14 mouse cellular contexts compared by ENCODE assay signal in genomic region chr9:25573753-25574152, GRCm38 (mm10).
A peak's percentile ranks its signal among the peaks of the same experiment; 100 is the strongest.
DNase-seq lines count a peak whose midpoint lies in the region; ATAC-seq and TF ChIP-seq lines count a peak whose summit lies in the region.
"Had no signal": no experiment of that assay in that cellular context is flagged by ENCODE, and none has a peak within 500 bp of the region (broad histone marks: within the 10 kb centered on the region; RNA-seq: fewer than 3 reads in every experiment).

No protein-coding gene starts in this region.

- H3K36me3 ChIP-seq in heart, embryonic 12.5 days = no peaks in the 10 kb centered on the region
- no peaks in the 10 kb centered on the region for H3K36me3 ChIP-seq in embryonic facial prominence, embryonic 10.5 days (replicated peaks)
- no peaks in the 10 kb centered on the region for H3K36me3 ChIP-seq in heart, embryonic 15.5 days
- H3K36me3 ChIP-seq in limb, embryonic 13.5 days = no peaks in the 10 kb centered on the region
- H3K36me3 ChIP-seq in forebrain, embryonic 12.5 days (replicated peaks) = no peaks in the 10 kb centered on the region
- no peaks in the 10 kb centered on the region for H3K36me3 ChIP-seq in midbrain, postnatal 0 days (ENCODE audit: insufficient read depth, low read length)
- H3K36me3 ChIP-seq: liver, embryonic 13.5 days had no signal

- H3K27me3 ChIP-seq in heart, embryonic 12.5 days (replicated peaks) = no peaks in the 10 kb centered on the region
- no peaks in the 10 kb centered on the region for H3K27me3 ChIP-seq in embryonic facial prominence, embryonic 10.5 days (replicated peaks; ENCODE audit: low read depth, poor library complexity, severe bottlenecking)
- no peaks in the 10 kb centered on the region for H3K27me3 ChIP-seq in heart, embryonic 15.5 days
- H3K27me3 ChIP-seq in limb, embryonic 13.5 days = no peaks in the 10 kb centered on the region
- H3K27me3 ChIP-seq in forebrain, embryonic 12.5 days = no peaks in the 10 kb centered on the region
- H3K27me3 ChIP-seq in midbrain, postnatal 0 days (ENCODE audit: insufficient read depth, low read length) = no peaks in the 10 kb centered on the region
- H3K27me3 ChIP-seq: forebrain, embryonic 13.5 days; liver, embryonic 13.5 days had no signal

- no peaks in the 10 kb centered on the region for H3K9me3 ChIP-seq in heart, embryonic 12.5 days (replicated peaks)
- H3K9me3 ChIP-seq in embryonic facial prominence, embryonic 10.5 days = no peaks in the 10 kb centered on the region
- no peaks in the 10 kb centered on the region for H3K9me3 ChIP-seq in heart, embryonic 15.5 days (replicated peaks)
- no peaks in the 10 kb centered on the region for H3K9me3 ChIP-seq in limb, embryonic 13.5 days
- H3K9me3 ChIP-seq in forebrain, embryonic 12.5 days = no peaks in the 10 kb centered on the region
- no peaks in the 10 kb centered on the region for H3K9me3 ChIP-seq in midbrain, postnatal 0 days (ENCODE audit: low read length)
- H3K9me3 ChIP-seq: forebrain, embryonic 13.5 days; liver, embryonic 13.5 days had no signal

- H3K4me1 ChIP-seq in heart, embryonic 12.5 days (replicated peaks) = peaks cover 42% of the 10 kb centered on the region
- H3K4me1 ChIP-seq in embryonic facial prominence, embryonic 10.5 days = peaks cover 37% of the 10 kb centered on the region
- H3K4me1 ChIP-seq in heart, embryonic 15.5 days (replicated peaks) = peaks cover 33% of the 10 kb centered on the region
- H3K4me1 ChIP-seq in limb, embryonic 13.5 days = peaks cover 27% of the 10 kb centered on the region
- H3K4me1 ChIP-seq in forebrain, embryonic 12.5 days = peaks cover 12% of the 10 kb centered on the region
- H3K4me1 ChIP-seq in midbrain, postnatal 0 days (ENCODE audit: insufficient read depth, low read length) = no peaks in the 10 kb centered on the region

- no peak for ATAC-seq in heart, embryonic 12.5 days (ENCODE audit: insufficient number of reproducible peaks, low FRiP score)
- no peak for ATAC-seq in heart, embryonic 15.5 days (replicated peaks; ENCODE audit: insufficient number of reproducible peaks, insufficient read depth, low FRiP score, low read depth)
- peak; percentile 60; the same call in 1 of the 2 replicates for ATAC-seq in limb, embryonic 13.5 days (ENCODE audit: low FRiP score, low read depth)
- no peak for ATAC-seq in forebrain, embryonic 12.5 days (ENCODE audit: low FRiP score)
- ATAC-seq in granulocyte monocyte progenitor cell, adult 5-6 weeks (replicated peaks; ENCODE audit: poor library complexity, severe bottlenecking) = no peak
- no peak for ATAC-seq in midbrain, postnatal 0 days (ENCODE audit: low FRiP score)
- ATAC-seq: forebrain, embryonic 13.5 days had no signal

- DNase-seq in heart, adult 18-20 months = peak; percentile 48 to 82
- DNase-seq in embryonic facial prominence, embryonic 10.5 days (ENCODE audit: low spot score) = peak; percentile 73
- DNase-seq in midbrain, postnatal 0 days (ENCODE audit: low spot score) = no peak
- DNase-seq: adrenal gland, postnatal 14 days; kidney, postnatal 14 days; liver, embryonic 13.5 days; lung, postnatal 36 days; right cerebral cortex, postnatal 25 days had no signal

- no peak overlapping the region for H3K4me2 ChIP-seq in heart, embryonic 12.5 days
- no peak overlapping the region for H3K4me2 ChIP-seq in heart, embryonic 15.5 days
- 0 out of 2 replicates have a peak overlapping the region, but pooled peaks have one; percentile 12 for H3K4me2 ChIP-seq in limb, embryonic 13.5 days (replicated peaks)
- H3K4me2 ChIP-seq in forebrain, embryonic 12.5 days = no peak overlapping the region
- no peak overlapping the region for H3K4me2 ChIP-seq in midbrain, postnatal 0 days (ENCODE audit: low read depth, low read length, poor library complexity, severe bottlenecking)
- H3K4me2 ChIP-seq: forebrain, embryonic 13.5 days; liver, embryonic 13.5 days had no signal

- 45% methylated on average over 7 of the region's 7 CpGs for WGBS in heart, embryonic 12.5 days
- 26% methylated on average over 7 of the region's 7 CpGs for WGBS in embryonic facial prominence, embryonic 10.5 days
- 37% methylated on average over 7 of the region's 7 CpGs for WGBS in heart, embryonic 15.5 days
- 5% methylated on average over 7 of the region's 7 CpGs for WGBS in limb, embryonic 13.5 days
- 43% methylated on average over 7 of the region's 7 CpGs for WGBS in forebrain, embryonic 12.5 days
- WGBS in midbrain, postnatal 0 days = 49% methylated on average over 7 of the region's 7 CpGs

- no peak overlapping the region for H3K27ac ChIP-seq in heart, embryonic 12.5 days (ENCODE audit: poor library complexity, severe bottlenecking)
- H3K27ac ChIP-seq in embryonic facial prominence, embryonic 10.5 days (replicated peaks) = no peak overlapping the region; the same call in none of the 2 replicates
- H3K27ac ChIP-seq in heart, embryonic 15.5 days = peak overlapping the region; percentile 10; the same call in 1 of the 2 replicates
- peak overlapping the region; percentile 61; the same call in 1 of the 2 replicates for H3K27ac ChIP-seq in limb, embryonic 13.5 days
- no peak overlapping the region for H3K27ac ChIP-seq in forebrain, embryonic 12.5 days
- no peak overlapping the region for H3K27ac ChIP-seq in midbrain, postnatal 0 days (ENCODE audit: low read depth, low read length)
- H3K27ac ChIP-seq: forebrain, embryonic 13.5 days; liver, embryonic 13.5 days had no signal

- H3K9ac ChIP-seq in heart, embryonic 12.5 days = no peak overlapping the region
- H3K9ac ChIP-seq in heart, embryonic 15.5 days = no peak overlapping the region
- no peak overlapping the region for H3K9ac ChIP-seq in limb, embryonic 13.5 days
- no peak overlapping the region for H3K9ac ChIP-seq in forebrain, embryonic 12.5 days
- H3K9ac ChIP-seq in midbrain, postnatal 0 days (replicated peaks; ENCODE audit: low read length, poor library complexity, severe bottlenecking) = no peak overlapping the region
- H3K9ac ChIP-seq: forebrain, embryonic 13.5 days; liver, embryonic 13.5 days had no signal

- no peak overlapping the region for H3K4me3 ChIP-seq in heart, embryonic 12.5 days
- H3K4me3 ChIP-seq in embryonic facial prominence, embryonic 10.5 days = no peak overlapping the region
- H3K4me3 ChIP-seq in heart, embryonic 15.5 days = no peak overlapping the region
- no peak overlapping the region for H3K4me3 ChIP-seq in limb, embryonic 13.5 days
- no peak overlapping the region for H3K4me3 ChIP-seq in forebrain, embryonic 12.5 days (replicated peaks)
- H3K4me3 ChIP-seq in midbrain, postnatal 0 days (ENCODE audit: low read depth, low read length) = no peak overlapping the region
- H3K4me3 ChIP-seq: forebrain, embryonic 13.5 days; liver, embryonic 13.5 days had no signal

- no peak for TF ChIP-seq CTCF in midbrain, postnatal 0 days (IDR thresholded peaks at IDR 0.05)

Comparison
In these comparisons a context has a peak if more than half of its experiments do, and no peak if none do; other contexts are left out.
1. H3K27ac ChIP-seq: peak in heart, embryonic 15.5 days (single experiment) and limb, embryonic 13.5 days (single experiment); none in heart, embryonic 12.5 days (single experiment), embryonic facial prominence, embryonic 10.5 days (single experiment), forebrain, embryonic 12.5 days (single experiment) and midbrain, postnatal 0 days (single experiment).